Mouse (Mus musculus) ovary, postnatal 14 days (tissue): ENCODE results near the gene Zcchc24.

Source experiments
- DNase-seq: peaks from one replicate; pipeline ENCODE4 v3.0.0; 2022; ENCODE audit warnings: low spot score

Zcchc24 gene

DNA sequence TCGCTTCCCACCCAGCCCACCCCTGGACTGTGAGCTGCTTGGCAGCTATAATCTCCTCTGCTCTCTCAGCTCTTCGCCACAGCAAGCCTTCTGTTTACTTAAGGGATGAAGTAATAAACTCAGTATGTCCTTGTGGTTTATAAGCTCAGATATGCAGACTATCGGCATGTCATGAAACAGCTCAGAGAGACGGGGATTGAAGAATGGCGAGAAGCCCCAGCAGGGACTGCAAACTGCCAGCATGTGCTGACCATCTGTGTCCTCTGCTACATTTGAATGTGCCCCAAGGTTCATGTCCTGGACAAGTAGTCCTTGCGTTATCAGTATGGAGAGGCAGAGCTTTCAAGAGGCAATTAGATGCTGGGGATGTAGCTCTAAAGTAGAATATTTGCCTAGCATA, 7.5 kb upstream of the Zcchc24 start:
- DNase-seq: no peak

DNA sequence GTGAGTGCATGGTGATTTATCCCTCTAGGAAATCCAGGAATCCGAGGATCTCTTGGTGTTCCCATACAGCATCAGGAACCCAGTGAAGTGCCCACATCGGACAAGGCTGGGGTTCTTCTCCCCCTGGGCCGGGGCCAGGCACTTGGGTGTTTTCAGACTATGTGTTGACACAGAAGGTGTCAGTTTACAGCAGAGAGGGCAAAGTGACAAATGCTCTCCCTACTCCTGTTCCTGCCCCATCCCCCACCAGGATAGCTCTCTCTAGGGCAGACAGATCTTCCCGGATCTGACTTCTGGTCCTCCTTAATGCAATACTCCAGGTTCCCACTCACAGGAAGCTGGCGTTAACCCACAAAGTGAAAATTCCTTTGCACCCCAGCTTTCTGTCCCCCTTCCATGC, 5.3 kb upstream of the Zcchc24 start:
- DNase-seq: no peak

GRCm38 (mm10) chr14:25773039-25773438, 4.2 kb upstream of the Zcchc24 start:
- DNase-seq: no peak

DNA sequence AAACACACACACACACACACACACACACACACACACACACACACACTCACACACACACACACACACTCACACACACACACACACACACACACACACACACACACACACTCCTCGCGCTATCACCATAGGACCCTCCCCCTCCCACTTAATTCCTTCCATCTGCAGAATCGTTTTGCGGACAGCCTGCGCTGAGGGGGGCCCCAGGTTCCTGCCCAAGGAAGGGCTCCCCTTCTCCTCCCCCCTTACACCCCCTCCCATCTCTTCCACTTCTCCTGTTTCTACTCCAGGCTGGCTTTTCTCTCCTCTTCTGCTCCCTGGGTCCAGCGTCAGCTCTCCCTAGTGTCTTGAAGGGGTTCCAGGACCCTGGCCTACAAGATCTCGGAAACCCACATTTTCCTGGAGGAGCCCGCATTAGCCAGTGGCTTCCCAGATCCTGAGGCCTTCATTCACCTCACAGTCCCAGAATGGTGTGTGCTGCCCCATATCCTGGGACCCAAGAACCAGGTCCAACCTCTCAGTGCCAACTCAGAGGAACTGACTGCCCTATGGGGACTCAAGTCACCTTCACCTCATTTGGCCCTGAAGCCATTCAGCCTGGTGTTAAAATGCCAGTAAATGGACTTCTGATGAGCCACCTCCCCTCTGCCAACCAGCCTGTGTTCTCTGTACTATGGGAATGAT, 927 bp upstream of the Zcchc24 start:
- no peak for DNase-seq

- DNase-seq: no peak
Observed at GRCm38 (mm10) chr14:25768261-25768893, 462 bp downstream of the Zcchc24 start.

- no peak for DNase-seq
Observed at GRCm38 (mm10) chr14:25767725-25768203, 1.1 kb downstream of the Zcchc24 start.

DNA sequence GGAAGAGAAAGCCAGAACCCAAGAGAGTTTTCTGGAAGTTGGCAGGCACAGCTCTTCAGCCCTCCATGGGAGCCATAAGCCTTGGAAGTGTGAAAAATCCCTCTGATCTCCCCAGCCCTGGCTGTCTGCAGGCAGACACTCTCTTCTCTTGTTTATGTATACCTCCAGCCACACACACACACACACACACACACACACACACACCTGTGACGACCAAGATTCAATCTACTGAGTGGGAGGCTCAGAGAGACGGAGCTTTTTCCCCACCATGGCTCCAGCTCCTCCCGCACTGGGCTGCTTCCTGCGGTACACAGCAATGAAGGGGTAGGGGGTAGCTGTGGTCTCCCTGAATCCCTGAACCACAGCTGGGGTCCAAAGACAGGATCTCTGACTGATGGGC, 2.4 kb downstream of the Zcchc24 start:
- no peak for DNase-seq

DNA sequence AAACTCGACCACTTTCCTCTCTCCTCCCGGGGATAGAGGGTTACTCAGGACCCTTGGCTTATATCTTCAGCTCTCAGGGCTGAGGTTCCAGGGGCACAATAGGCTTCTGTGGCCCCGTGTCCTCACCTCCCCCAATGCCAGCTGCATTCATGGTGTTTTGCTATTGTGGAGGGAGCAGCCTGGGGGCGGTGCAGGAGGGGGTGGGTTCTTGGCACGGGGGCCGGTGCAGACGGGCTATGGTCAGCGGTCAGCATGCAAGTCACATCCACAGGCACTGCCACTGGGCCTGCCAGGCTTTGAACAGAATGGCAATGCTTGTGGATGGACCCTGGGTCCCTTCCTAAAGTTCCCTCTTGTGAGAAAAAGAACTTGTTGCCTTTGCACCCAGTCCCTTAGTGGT, 2.9 kb downstream of the Zcchc24 start:
- DNase-seq: no peak

DNA sequence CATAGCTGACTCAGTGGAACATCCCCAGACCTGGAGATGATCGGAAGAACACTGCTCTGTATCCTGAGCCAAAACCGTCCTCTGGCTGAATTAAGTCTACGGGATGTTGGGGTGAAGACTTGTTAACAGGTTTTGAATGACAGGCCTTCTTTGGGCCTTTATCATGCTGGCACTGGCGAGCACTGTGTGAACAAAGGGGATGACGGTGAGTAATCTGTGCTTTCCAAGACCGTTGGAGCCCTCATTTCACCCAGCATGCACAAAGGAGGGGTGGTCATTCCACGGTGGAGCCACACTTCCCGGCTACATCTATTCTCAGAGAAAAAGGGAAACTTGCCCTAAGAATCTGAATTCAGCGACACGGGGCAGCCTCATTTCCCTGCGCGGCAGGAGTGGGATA, 3.7 kb downstream of the Zcchc24 start:
- DNase-seq: no peak

DNA sequence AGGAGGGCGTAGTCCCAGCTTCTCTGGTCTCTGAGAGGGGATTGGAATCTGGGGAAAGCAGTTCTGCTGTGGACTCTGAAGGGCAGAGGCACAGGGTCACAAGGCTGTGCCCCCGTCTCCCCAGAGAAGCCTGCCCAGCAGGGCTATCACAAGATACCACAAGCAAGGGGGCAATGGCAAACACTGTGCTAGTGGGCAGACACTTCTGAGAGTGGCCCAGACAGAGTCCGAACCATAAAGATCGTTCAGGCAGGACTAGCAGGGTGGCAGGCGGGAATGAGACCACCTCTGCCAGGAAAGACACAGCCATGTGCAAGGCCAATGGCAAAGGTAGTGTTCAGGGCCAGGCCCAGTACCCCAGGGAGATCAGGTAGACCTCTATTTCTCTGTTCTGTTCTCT, 7.7 kb downstream of the Zcchc24 start:
- no peak for DNase-seq

GRCm38 (mm10) chr14:25759981-25760537, 8.8 kb downstream of the Zcchc24 start:
- no peak for DNase-seq

- DNase-seq: no peak
Observed at GRCm38 (mm10) chr14:25759551-25759950, 9.3 kb downstream of the Zcchc24 start.

DNA sequence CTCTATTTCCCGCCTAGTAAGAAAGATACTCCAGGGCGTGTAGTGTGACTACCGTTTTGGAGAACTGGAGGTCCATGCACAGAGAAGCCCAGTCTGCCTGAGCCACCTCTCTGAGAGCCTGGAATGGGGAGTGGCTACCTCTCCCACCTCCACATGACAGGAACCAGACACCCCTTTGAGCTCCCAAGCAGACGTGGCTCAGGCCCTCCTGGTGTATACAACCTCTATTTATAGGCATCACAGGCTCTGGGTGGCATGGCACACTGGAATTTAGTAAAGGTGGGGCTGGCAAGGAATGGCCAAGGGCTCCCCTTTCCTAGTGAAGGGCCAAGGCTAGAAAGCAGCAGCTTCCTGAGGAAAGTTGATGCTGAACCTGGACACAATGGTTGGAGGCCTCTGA, 10.9 kb downstream of the Zcchc24 start:
- DNase-seq: no peak

- DNase-seq: no peak
Observed at GRCm38 (mm10) chr14:25756385-25756990, 12.4 kb downstream of the Zcchc24 start.

DNA sequence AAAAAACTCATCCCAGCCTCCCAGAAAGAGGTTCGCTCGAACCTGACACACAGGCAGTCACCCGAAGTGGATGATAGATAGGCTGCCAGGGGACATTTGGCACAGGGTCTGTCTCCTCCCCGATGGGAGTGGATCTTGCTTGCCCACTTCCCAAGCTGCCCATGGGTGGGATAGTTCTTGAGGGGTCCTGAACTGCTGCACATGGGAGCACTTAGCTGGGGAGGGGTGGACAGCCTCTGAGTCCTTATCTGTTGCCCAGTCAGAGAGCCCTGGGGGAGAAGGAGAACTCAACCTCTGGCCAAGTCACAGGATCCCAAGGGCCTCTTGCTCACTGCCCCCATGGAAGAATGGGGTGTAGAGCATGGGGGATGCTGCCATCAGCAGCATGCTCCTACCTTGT, 13.3 kb downstream of the Zcchc24 start:
- no peak for DNase-seq

- no peak for DNase-seq
Observed at GRCm38 (mm10) chr14:25754531-25755484, 14.0 kb downstream of the Zcchc24 start.

DNA sequence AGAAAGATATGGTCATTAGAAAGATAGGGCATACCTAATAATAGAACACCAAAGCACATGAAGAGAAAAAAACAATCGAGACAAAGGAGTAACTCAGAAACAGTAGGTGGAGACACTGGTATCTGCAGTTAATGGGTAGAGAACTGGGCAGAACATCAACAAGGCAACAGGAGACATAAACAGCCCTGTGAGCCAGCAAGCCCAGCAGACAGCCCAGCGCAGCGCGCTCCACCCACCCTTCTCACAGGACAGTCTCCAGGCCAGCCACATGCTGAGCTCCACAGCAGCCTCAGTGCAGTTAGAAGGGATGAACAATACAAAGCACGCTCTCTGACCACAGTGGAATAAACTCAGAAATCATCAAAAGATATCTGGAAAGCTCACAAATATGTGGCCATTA, 15.8 kb downstream of the Zcchc24 start:
- DNase-seq: no peak

- no peak for DNase-seq
Observed at GRCm38 (mm10) chr14:25751067-25751466, 17.8 kb downstream of the Zcchc24 start.

DNA sequence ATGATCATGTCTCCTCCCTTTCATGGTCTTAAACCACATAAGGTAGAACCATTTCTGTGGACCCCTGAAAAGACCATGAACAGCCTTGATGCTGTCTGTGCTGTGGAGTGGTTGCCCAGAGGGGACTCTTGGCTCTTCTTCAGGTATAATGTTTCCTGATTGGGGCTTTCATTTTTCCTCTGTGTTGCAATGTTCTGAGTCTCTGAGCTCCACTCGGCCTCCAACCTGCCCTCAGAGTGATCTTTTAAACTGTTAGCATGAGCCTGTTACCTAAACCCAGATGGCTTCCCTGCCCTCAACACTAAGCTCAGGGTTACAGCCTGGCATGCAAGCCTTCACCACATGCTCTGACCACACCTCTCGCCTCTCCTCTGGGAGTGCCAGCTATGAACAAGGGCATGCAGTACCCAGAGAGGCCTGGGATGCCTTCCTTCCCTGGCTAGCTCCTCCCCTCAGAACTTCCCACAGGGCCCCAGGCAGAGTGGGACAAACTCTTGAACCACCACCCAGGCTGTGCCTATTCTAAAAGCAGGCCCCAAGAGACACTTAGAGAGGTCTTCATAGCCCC, 18.3 kb downstream of the Zcchc24 start:
- DNase-seq: no peak

- no peak for DNase-seq
Observed at GRCm38 (mm10) chr14:25749143-25749909, 19.5 kb downstream of the Zcchc24 start.
